Mouse (Mus musculus): ENCODE measurements around the gene Wsb2. TPM values are rescaled to one million over a fixed set of nuclear protein-coding genes. Genes with fewer than 3 reads are reported as not detected.
"Not testable (repeated sequence)": the region's sequence is repeated elsewhere in the genome, so short reads cannot be mapped to it uniquely, and the experiment has no call there.

Gene Wsb2
- total RNA-seq, 2 experiments from 2014 or later: 75.4 to 83.4 TPM

- peak; percentile 59 for DNase-seq
Observed at GRCm38 (mm10) chr5:117356365-117357128, 557 bp upstream of the Wsb2 start.

GRCm38 (mm10) chr5:117357478-117358247 is 559 bp downstream of the Wsb2 start:
- peak; percentile 65 for DNase-seq

- no peak for DNase-seq
Observed at GRCm38 (mm10) chr5:117358248-117358630, 1.1 kb downstream of the Wsb2 start.

- peak; percentile 32 for DNase-seq
Observed at GRCm38 (mm10) chr5:117358725-117359124, 1.6 kb downstream of the Wsb2 start.

GRCm38 (mm10) chr5:117359497-117360227 is 2.6 kb downstream of the Wsb2 start:
- no peak for DNase-seq

GRCm38 (mm10) chr5:117360228-117360515 is 3.1 kb downstream of the Wsb2 start:
- no peak for DNase-seq

- DNase-seq: no peak
Observed at GRCm38 (mm10) chr5:117360631-117361541, 3.8 kb downstream of the Wsb2 start.

- no peak for DNase-seq
Observed at GRCm38 (mm10) chr5:117361590-117361989, 4.5 kb downstream of the Wsb2 start.

- peak; percentile 17 for DNase-seq
Observed at GRCm38 (mm10) chr5:117363066-117363782, 6.1 kb downstream of the Wsb2 start.

GRCm38 (mm10) chr5:117364821-117365220 is 7.7 kb downstream of the Wsb2 start:
- no peak for DNase-seq

GRCm38 (mm10) chr5:117365904-117366561 is 8.9 kb downstream of the Wsb2 start:
- DNase-seq: no peak

- DNase-seq: no peak
Observed at GRCm38 (mm10) chr5:117367206-117367605, 10.1 kb downstream of the Wsb2 start.

GRCm38 (mm10) chr5:117370592-117370991 is 13.5 kb downstream of the Wsb2 start:
- DNase-seq: no peak

- DNase-seq: no peak
Observed at GRCm38 (mm10) chr5:117373418-117373817, 16.3 kb downstream of the Wsb2 start.

GRCm38 (mm10) chr5:117374372-117375049 is 17.4 kb downstream of the Wsb2 start:
- DNase-seq: no peak

- DNase-seq: no peak
Observed at GRCm38 (mm10) chr5:117376331-117376761, 19.2 kb downstream of the Wsb2 start.

GRCm38 (mm10) chr5:117377731-117378130 is 20.6 kb downstream of the Wsb2 start:
- not testable (repeated sequence) for DNase-seq

GRCm38 (mm10) chr5:117380199-117380598 is 23.1 kb downstream of the Wsb2 start:
- DNase-seq: no peak

- no peak for DNase-seq
Observed at GRCm38 (mm10) chr5:117381785-117382184, 24.7 kb downstream of the Wsb2 start.

- no peak for DNase-seq
Observed at GRCm38 (mm10) chr5:117383198-117383597, 26.1 kb downstream of the Wsb2 start.

Measured in gastrocnemius, postnatal 25 days (tissue).